Mouse (Mus musculus): ENCODE data around the gene Slc16a10. TPM values are rescaled to one million over a fixed set of nuclear protein-coding genes. Genes with fewer than 3 reads are reported as not detected.

Gene Slc16a10
- polyA plus RNA-seq, 1 experiment from 2014 or later = 2.2 TPM

- no peaks in the 10 kb centered on the region for H3K4me1 ChIP-seq (ENCODE audit: control insufficient read depth, insufficient read depth, low read length)
- H3K4me2 ChIP-seq (ENCODE audit: low read length) = no peak overlapping the region
- no peak overlapping the region for H3K4me3 ChIP-seq (ENCODE audit: low read depth, low read length)
- ATAC-seq (no peak), DNase-seq (ENCODE audit: low spot score) (no peak)
- no peaks in the 10 kb centered on the region for H3K27me3 ChIP-seq (replicated peaks; ENCODE audit: control insufficient read depth, insufficient read depth, low read length)
- H3K9ac ChIP-seq (ENCODE audit: low read length) = no peak overlapping the region
- no peaks in the 10 kb centered on the region for H3K9me3 ChIP-seq (replicated peaks; ENCODE audit: control insufficient read depth, low read length)
- H3K27ac ChIP-seq (ENCODE audit: low read depth, low read length) = no peak overlapping the region
- 82% methylated on average over 5 of the region's 5 CpGs for WGBS
- no peaks in the 10 kb centered on the region for H3K36me3 ChIP-seq (ENCODE audit: control insufficient read depth, insufficient read depth, low read length)
Measured at GRCm38 (mm10) chr10:40061926-40062325, 80.1 kb downstream of the Slc16a10 start.

GRCm38 (mm10) chr10:40058786-40059120 is 83.3 kb downstream of the Slc16a10 start:
- H3K4me1 ChIP-seq (ENCODE audit: control insufficient read depth, insufficient read depth, low read length) = no peaks in the 10 kb centered on the region
- ATAC-seq = no peak
- no peaks in the 10 kb centered on the region for H3K36me3 ChIP-seq (ENCODE audit: control insufficient read depth, insufficient read depth, low read length)
- H3K27me3 ChIP-seq (replicated peaks; ENCODE audit: control insufficient read depth, insufficient read depth, low read length) = no peaks in the 10 kb centered on the region
- no peaks in the 10 kb centered on the region for H3K9me3 ChIP-seq (replicated peaks; ENCODE audit: control insufficient read depth, low read length)
- no peak overlapping the region for H3K4me2 ChIP-seq (ENCODE audit: low read length)
- no peak overlapping the region for H3K27ac ChIP-seq (ENCODE audit: low read depth, low read length)
- no peak overlapping the region for H3K4me3 ChIP-seq (ENCODE audit: low read depth, low read length)
- H3K9ac ChIP-seq (ENCODE audit: low read length) = no peak overlapping the region
- 94% methylated on average over 3 of the region's 3 CpGs for WGBS
- DNase-seq (ENCODE audit: low spot score) = no peak

- no peaks in the 10 kb centered on the region for H3K36me3 ChIP-seq (ENCODE audit: control insufficient read depth, insufficient read depth, low read length)
- no peak overlapping the region for H3K4me3 ChIP-seq (ENCODE audit: low read depth, low read length)
- H3K9ac ChIP-seq (ENCODE audit: low read length) = no peak overlapping the region
- ATAC-seq (no peak), DNase-seq (ENCODE audit: low spot score) (no peak)
- no peaks in the 10 kb centered on the region for H3K27me3 ChIP-seq (replicated peaks; ENCODE audit: control insufficient read depth, insufficient read depth, low read length)
- H3K4me2 ChIP-seq (ENCODE audit: low read length) = no peak overlapping the region
- no peaks in the 10 kb centered on the region for H3K9me3 ChIP-seq (replicated peaks; ENCODE audit: control insufficient read depth, low read length)
- no peaks in the 10 kb centered on the region for H3K4me1 ChIP-seq (ENCODE audit: control insufficient read depth, insufficient read depth, low read length)
- no peak overlapping the region for H3K27ac ChIP-seq (ENCODE audit: low read depth, low read length)
- 66% methylated on average over 6 of the region's 6 CpGs for WGBS
Measured at GRCm38 (mm10) chr10:40058062-40058785, 83.8 kb downstream of the Slc16a10 start.

- Histone ChIP-seq H3K9me3 (replicated peaks; ENCODE audit: control insufficient read depth, low read length) (no peaks in the 10 kb centered on the region), H3K27ac (ENCODE audit: low read depth, low read length) (no peak overlapping the region), H3K4me2 (ENCODE audit: low read length) (no peak overlapping the region), H3K36me3 (ENCODE audit: control insufficient read depth, insufficient read depth, low read length) (no peaks in the 10 kb centered on the region), H3K9ac (ENCODE audit: low read length) (no peak overlapping the region), H3K27me3 (replicated peaks; ENCODE audit: control insufficient read depth, insufficient read depth, low read length) (no peaks in the 10 kb centered on the region), H3K4me1 (ENCODE audit: control insufficient read depth, insufficient read depth, low read length) (no peaks in the 10 kb centered on the region), H3K4me3 (ENCODE audit: low read depth, low read length) (no peak overlapping the region)
- 68% methylated on average over 2 of the region's 2 CpGs for WGBS
- DNase-seq (ENCODE audit: low spot score) (no peak), ATAC-seq (no peak)
Measured at GRCm38 (mm10) chr10:40057615-40058014, 84.4 kb downstream of the Slc16a10 start.

GRCm38 (mm10) chr10:40054455-40054854 is 87.6 kb downstream of the Slc16a10 start:
- no peak for ATAC-seq
- 94% methylated on average over 8 of the region's 8 CpGs for WGBS

GRCm38 (mm10) chr10:40053896-40054295 is 88.2 kb downstream of the Slc16a10 start:
- Histone ChIP-seq H3K4me1 (ENCODE audit: control insufficient read depth, insufficient read depth, low read length) (no peaks in the 10 kb centered on the region), H3K27ac (ENCODE audit: low read depth, low read length) (no peak overlapping the region)
- WGBS = 81% methylated on average over 4 of the region's 4 CpGs

More at GRCm38 (mm10) chr10:40054455-40054854, 87.6 kb downstream of the Slc16a10 start:
- Histone ChIP-seq H3K4me3 (ENCODE audit: low read depth, low read length) (no peak overlapping the region), H3K9ac (ENCODE audit: low read length) (no peak overlapping the region), H3K36me3 (ENCODE audit: control insufficient read depth, insufficient read depth, low read length) (no peaks in the 10 kb centered on the region), H3K27me3 (replicated peaks; ENCODE audit: control insufficient read depth, insufficient read depth, low read length) (no peaks in the 10 kb centered on the region), H3K27ac (ENCODE audit: low read depth, low read length) (no peak overlapping the region), H3K4me1 (ENCODE audit: control insufficient read depth, insufficient read depth, low read length) (no peaks in the 10 kb centered on the region), H3K9me3 (replicated peaks; ENCODE audit: control insufficient read depth, low read length) (no peaks in the 10 kb centered on the region), H3K4me2 (ENCODE audit: low read length) (no peak overlapping the region)
- DNase-seq (ENCODE audit: low spot score) = no peak

GRCm38 (mm10) chr10:40053257-40053895 is 88.7 kb downstream of the Slc16a10 start:
- Histone ChIP-seq H3K27ac (ENCODE audit: low read depth, low read length) (no peak overlapping the region), H3K9me3 (replicated peaks; ENCODE audit: control insufficient read depth, low read length) (no peaks in the 10 kb centered on the region), H3K36me3 (ENCODE audit: control insufficient read depth, insufficient read depth, low read length) (no peaks in the 10 kb centered on the region), H3K9ac (ENCODE audit: low read length) (no peak overlapping the region), H3K27me3 (replicated peaks; ENCODE audit: control insufficient read depth, insufficient read depth, low read length) (no peaks in the 10 kb centered on the region), H3K4me2 (ENCODE audit: low read length) (no peak overlapping the region), H3K4me1 (ENCODE audit: control insufficient read depth, insufficient read depth, low read length) (no peaks in the 10 kb centered on the region), H3K4me3 (ENCODE audit: low read depth, low read length) (no peak overlapping the region)
- DNase-seq (ENCODE audit: low spot score) (peak; percentile 59), ATAC-seq (peak; percentile 44; the same call in 1 of the 2 replicates)
- 64% methylated on average over 3 of the region's 3 CpGs for WGBS

More at GRCm38 (mm10) chr10:40053896-40054295, 88.2 kb downstream of the Slc16a10 start:
- Histone ChIP-seq H3K9me3 (replicated peaks; ENCODE audit: control insufficient read depth, low read length) (no peaks in the 10 kb centered on the region), H3K4me3 (ENCODE audit: low read depth, low read length) (no peak overlapping the region), H3K4me2 (ENCODE audit: low read length) (no peak overlapping the region), H3K36me3 (ENCODE audit: control insufficient read depth, insufficient read depth, low read length) (no peaks in the 10 kb centered on the region), H3K9ac (ENCODE audit: low read length) (no peak overlapping the region), H3K27me3 (replicated peaks; ENCODE audit: control insufficient read depth, insufficient read depth, low read length) (no peaks in the 10 kb centered on the region)
- ATAC-seq (no peak), DNase-seq (ENCODE audit: low spot score) (no peak)

GRCm38 (mm10) chr10:40051997-40052396 is 90.1 kb downstream of the Slc16a10 start:
- Histone ChIP-seq H3K36me3 (ENCODE audit: control insufficient read depth, insufficient read depth, low read length) (no peaks in the 10 kb centered on the region), H3K4me3 (ENCODE audit: low read depth, low read length) (no peak overlapping the region), H3K27ac (ENCODE audit: low read depth, low read length) (no peak overlapping the region), H3K27me3 (replicated peaks; ENCODE audit: control insufficient read depth, insufficient read depth, low read length) (no peaks in the 10 kb centered on the region), H3K4me1 (ENCODE audit: control insufficient read depth, insufficient read depth, low read length) (no peaks in the 10 kb centered on the region), H3K9me3 (replicated peaks; ENCODE audit: control insufficient read depth, low read length) (no peaks in the 10 kb centered on the region), H3K9ac (ENCODE audit: low read length) (no peak overlapping the region), H3K4me2 (ENCODE audit: low read length) (no peak overlapping the region)
- no peak for ATAC-seq
- 95% methylated on average over 3 of the region's 3 CpGs for WGBS
- DNase-seq (ENCODE audit: low spot score) = no peak

- Histone ChIP-seq H3K27ac (ENCODE audit: low read depth, low read length) (no peak overlapping the region), H3K4me3 (ENCODE audit: low read depth, low read length) (no peak overlapping the region), H3K9ac (ENCODE audit: low read length) (no peak overlapping the region), H3K4me1 (ENCODE audit: control insufficient read depth, insufficient read depth, low read length) (no peaks in the 10 kb centered on the region), H3K9me3 (replicated peaks; ENCODE audit: control insufficient read depth, low read length) (no peaks in the 10 kb centered on the region), H3K4me2 (ENCODE audit: low read length) (no peak overlapping the region), H3K27me3 (replicated peaks; ENCODE audit: control insufficient read depth, insufficient read depth, low read length) (no peaks in the 10 kb centered on the region), H3K36me3 (ENCODE audit: control insufficient read depth, insufficient read depth, low read length) (no peaks in the 10 kb centered on the region)
- WGBS = 92% methylated on average over 2 of the region's 2 CpGs
- DNase-seq (ENCODE audit: low spot score) (no peak), ATAC-seq (no peak)
Measured at GRCm38 (mm10) chr10:40050763-40051162, 91.3 kb downstream of the Slc16a10 start.
